Mouse (Mus musculus) heart, adult 2 months (tissue): ENCODE measurements around the gene Rapgef2. TPM values are rescaled to one million over a fixed set of nuclear protein-coding genes. Genes with fewer than 3 reads are reported as not detected.

Source experiments
- DNase-seq, 2 experiments: peaks; one replicate each; pipeline ENCODE4 v3.0.0; 2021
- H3K27ac ChIP-seq: fragments of 200-600 bp; 2 replicates; pipeline ENCODE4 v1.8.1; 2022
- H3K27me3 ChIP-seq: fragments of 200-500 bp; 2 replicates; pipeline ENCODE4 v1.6.1; 2012; ENCODE audit warnings: mild to moderate bottlenecking, low read length, inconsistent platforms, mixed read lengths; ENCODE audit not compliant: control insufficient read depth, insufficient read depth
- H3K36me3 ChIP-seq: fragments of 200-500 bp; 2 replicates; pipeline ENCODE4 v1.6.1; 2012; ENCODE audit warnings: low read length, inconsistent platforms; ENCODE audit not compliant: control insufficient read depth, insufficient read depth
- H3K4me1 ChIP-seq: fragments of 200-500 bp; 2 replicates; pipeline ENCODE4 v1.6.1; 2011; ENCODE audit warnings: low read length; ENCODE audit not compliant: control insufficient read depth, insufficient read depth
- H3K4me3 ChIP-seq: fragments of 200-600 bp; 2 replicates; pipeline ENCODE4 v1.8.1; 2022
- H3K79me2 ChIP-seq: fragments of 200-500 bp; replicated peaks from 2 replicates; pipeline ENCODE4 v1.6.1; 2012; ENCODE audit warnings: mild to moderate bottlenecking, inconsistent platforms, low read length, moderate library complexity, mixed read lengths; ENCODE audit not compliant: control insufficient read depth, insufficient read depth
- H3K9ac ChIP-seq: fragments of 200-500 bp; 2 replicates; pipeline ENCODE4 v1.6.1; 2012; ENCODE audit warnings: low read depth, mild to moderate bottlenecking, control low read depth, inconsistent platforms, low read length, mixed read lengths
- CTCF ChIP-seq: fragments of 200-600 bp; IDR thresholded peaks from 2 replicates; pipeline ENCODE4 v1.8.1; 2022; ENCODE audit warnings: antibody characterized with exemption, mild to moderate bottlenecking, moderate library complexity
- EP300 ChIP-seq: fragments of 200-500 bp; IDR thresholded peaks from 2 replicates; pipeline ENCODE4 v1.6.1; 2011; ENCODE audit warnings: low read depth, low read length, control low read depth; ENCODE audit not compliant: insufficient read depth
- POLR2A ChIP-seq: fragments of 200-500 bp; IDR thresholded peaks from 2 replicates; pipeline ENCODE4 v1.6.1; 2011; ENCODE audit warnings: mild to moderate bottlenecking, low read depth, low read length, control low read depth; ENCODE audit not compliant: insufficient read depth
- WGBS: fragments of 180-500 bp; shearing (Covaris S2); methylation state at CpG from one replicate; pipeline ENCODE4 v1.1.7; 2018; 5-methylcytosine and 5-hydroxymethylcytosine counted together
- intact Hi-C: fragments of 180-260 bp; cut with DNase I; formaldehyde crosslinking; loops from one replicate; pipeline ENCODE4 v1.15.1; 2025
- polyA plus RNA-seq: library from polyadenylated mRNA; depleted of rRNA; stranded (reverse); fragments of >200 nt; gene quantifications from 2 replicates; pipeline ENCODE4 v1.2.3, GENCODE M21; 2012; rRNA removed
- total RNA-seq, 2 experiments: library from RNA; stranded (reverse); gene quantifications; 2 replicates each; pipeline ENCODE4 v1.2.3; 2021

Gene Rapgef2
- total and polyA plus RNA-seq, 3 experiments = 10.6 to 36.2 (median 31.7) TPM

DNA sequence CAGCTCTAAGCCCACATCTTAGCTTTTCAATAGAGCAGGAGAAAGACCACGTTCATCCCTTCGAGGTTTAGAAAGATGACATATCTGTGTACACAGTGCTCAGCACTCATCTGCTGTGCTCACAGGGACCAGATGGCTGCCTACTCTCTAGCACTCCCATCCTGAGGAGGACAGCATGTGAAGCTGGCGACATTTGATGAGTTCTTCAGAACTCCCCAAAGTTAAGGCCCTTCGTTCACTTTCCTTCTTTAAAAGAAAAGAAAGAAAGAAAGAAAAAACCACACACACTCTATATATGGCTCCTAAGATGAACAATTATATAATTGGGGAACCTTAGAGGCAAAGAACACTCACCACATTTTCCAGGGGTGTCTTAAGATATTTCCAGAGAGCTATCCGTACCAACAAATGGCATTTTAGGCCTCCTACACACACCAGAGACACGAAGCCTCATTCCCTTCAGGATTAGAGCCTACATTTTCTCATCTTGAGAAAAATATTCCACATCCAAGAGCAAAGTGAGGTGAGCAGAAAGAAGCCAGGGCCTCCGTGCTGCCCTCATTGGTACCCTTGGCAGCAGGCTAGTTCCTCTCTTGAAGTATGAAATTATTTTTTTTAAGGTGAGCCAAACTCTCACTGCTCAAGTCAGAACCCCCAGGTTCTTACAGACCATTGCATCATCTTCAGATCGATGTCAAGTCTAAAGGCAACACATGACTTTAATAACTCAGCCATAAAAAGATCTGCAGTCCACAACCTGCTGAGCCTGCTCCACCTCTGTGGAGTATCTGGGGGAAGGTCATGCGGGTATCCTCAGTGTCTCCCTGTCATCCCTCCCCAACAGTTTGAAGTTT, 270.5 kb downstream of the Rapgef2 start:
- TF ChIP-seq EP300 = no peak
- no peak for TF ChIP-seq CTCF
- no peak for TF ChIP-seq POLR2A
- no peak for DNase-seq
- Histone ChIP-seq H3K79me2 (no peaks in the 10 kb centered on the region), H3K27me3 (no peaks in the 10 kb centered on the region), H3K4me3 (no peak overlapping the region), H3K4me1 (no peaks in the 10 kb centered on the region), H3K27ac (no peak overlapping the region), H3K36me3 (no peaks in the 10 kb centered on the region), H3K9ac (no peak overlapping the region)
- intact Hi-C loops = no loop called here
- WGBS = 90% methylated on average over 9 of the region's 9 CpGs

Other genes starting within 250 kb of the Rapgef2 start
- not detected for gene Gm17359, start 50.1 kb upstream of the Rapgef2 start, total RNA-seq
- gene Gm17359, start 50.1 kb upstream of the Rapgef2 start, polyA plus RNA-seq = 0.14 and 0.15 TPM in 2 replicates